10 mouse cellular contexts compared by ENCODE assay signal in genomic region chr11:120164028-120164427, GRCm38 (mm10). TPM values are rescaled to one million over a fixed set of nuclear protein-coding genes. Genes with fewer than 3 reads are reported as not detected.
DNase-seq lines count a peak whose midpoint lies in the region; ATAC-seq and TF ChIP-seq lines count a peak whose summit lies in the region.
"Had no signal": no experiment of that assay in that cellular context is flagged by ENCODE, and none has a peak within 500 bp of the region (broad histone marks: within the 10 kb centered on the region; RNA-seq: fewer than 3 reads in every experiment).

No protein-coding gene starts in this region.

- H3K4me2 ChIP-seq in hindbrain, postnatal 0 days (ENCODE audit: low read depth, low read length): no peak overlapping the region
- no peak overlapping the region for H3K4me2 ChIP-seq in midbrain, postnatal 0 days (ENCODE audit: low read depth, low read length, poor library complexity, severe bottlenecking)
- H3K4me2 ChIP-seq in stomach, embryonic 15.5 days: 0 out of 2 replicates have a peak overlapping the region, but pooled peaks have one; percentile 5
- H3K4me2 ChIP-seq: limb, embryonic 15.5 days had no signal

- H3K27me3 ChIP-seq in hindbrain, embryonic 10.5 days (ENCODE audit: insufficient read depth, poor library complexity, severe bottlenecking): peaks cover 13% of the 10 kb centered on the region; the same call in 1 of the 2 replicates
- no peaks in the 10 kb centered on the region for H3K27me3 ChIP-seq in hindbrain, postnatal 0 days (ENCODE audit: insufficient read depth, low read length)
- H3K27me3 ChIP-seq in midbrain, embryonic 10.5 days (ENCODE audit: low read depth, poor library complexity, severe bottlenecking): peaks cover 8% of the 10 kb centered on the region
- no peaks in the 10 kb centered on the region for H3K27me3 ChIP-seq in midbrain, postnatal 0 days (ENCODE audit: insufficient read depth, low read length)
- no peaks in the 10 kb centered on the region for H3K27me3 ChIP-seq in stomach, embryonic 15.5 days (replicated peaks)

- H3K9me3 ChIP-seq in hindbrain, embryonic 10.5 days: no peaks in the 10 kb centered on the region
- no peaks in the 10 kb centered on the region for H3K9me3 ChIP-seq in hindbrain, postnatal 0 days (ENCODE audit: low read length)
- H3K9me3 ChIP-seq in midbrain, embryonic 10.5 days (replicated peaks): no peaks in the 10 kb centered on the region
- H3K9me3 ChIP-seq in midbrain, postnatal 0 days (ENCODE audit: low read length): no peaks in the 10 kb centered on the region
- no peaks in the 10 kb centered on the region for H3K9me3 ChIP-seq in stomach, embryonic 15.5 days
- H3K9me3 ChIP-seq: limb, embryonic 15.5 days had no signal

- no peak for DNase-seq in hindbrain, embryonic 10.5 days (ENCODE audit: low spot score)
- no peak for DNase-seq in hindbrain, postnatal 0 days (ENCODE audit: low spot score)
- no peak for DNase-seq in midbrain, embryonic 10.5 days (ENCODE audit: low spot score)
- no peak for DNase-seq in midbrain, postnatal 0 days (ENCODE audit: low spot score)
- peak; percentile 53 for DNase-seq in forelimb bud, embryonic 11.5 days (ENCODE audit: low read depth, low spot score)
- no peak for DNase-seq in cerebellum, adult 18-20 months

- no peak for ATAC-seq in hindbrain, postnatal 0 days
- ATAC-seq in midbrain, postnatal 0 days (ENCODE audit: low FRiP score): no peak
- peak; percentile 36; the same call in 1 of the 2 replicates for ATAC-seq in stomach, embryonic 15.5 days (ENCODE audit: insufficient read depth, low FRiP score, low read depth)
- no peak for ATAC-seq in granulocyte monocyte progenitor cell, adult 5-6 weeks (replicated peaks; ENCODE audit: poor library complexity, severe bottlenecking)

- H3K27ac ChIP-seq in hindbrain, embryonic 10.5 days: peak overlapping the region; percentile 64
- no peak overlapping the region for H3K27ac ChIP-seq in hindbrain, postnatal 0 days
- H3K27ac ChIP-seq in midbrain, embryonic 10.5 days (replicated peaks): peak overlapping the region; percentile 46
- H3K27ac ChIP-seq in midbrain, postnatal 0 days (ENCODE audit: low read depth, low read length): no peak overlapping the region
- peak overlapping the region; percentile 52 for H3K27ac ChIP-seq in stomach, embryonic 15.5 days
- H3K27ac ChIP-seq: limb, embryonic 15.5 days had no signal

- no peak overlapping the region for H3K9ac ChIP-seq in hindbrain, postnatal 0 days (replicated peaks; ENCODE audit: low read length)
- H3K9ac ChIP-seq in midbrain, postnatal 0 days (replicated peaks; ENCODE audit: low read length, poor library complexity, severe bottlenecking): no peak overlapping the region
- H3K9ac ChIP-seq in stomach, embryonic 15.5 days: no peak overlapping the region
- H3K9ac ChIP-seq: limb, embryonic 15.5 days had no signal

- no peak for TF ChIP-seq CTCF in hindbrain, postnatal 0 days (IDR thresholded peaks at IDR 0.05; ENCODE audit: low read depth)
- TF ChIP-seq CTCF in midbrain, postnatal 0 days (IDR thresholded peaks at IDR 0.05): no peak

- peaks cover 74% of the 10 kb centered on the region for H3K4me1 ChIP-seq in hindbrain, embryonic 10.5 days (replicated peaks)
- H3K4me1 ChIP-seq in hindbrain, postnatal 0 days (ENCODE audit: insufficient read depth, low read length): no peaks in the 10 kb centered on the region
- peaks cover 71% of the 10 kb centered on the region for H3K4me1 ChIP-seq in midbrain, embryonic 10.5 days
- no peaks in the 10 kb centered on the region for H3K4me1 ChIP-seq in midbrain, postnatal 0 days (ENCODE audit: insufficient read depth, low read length)
- peaks cover 31% of the 10 kb centered on the region for H3K4me1 ChIP-seq in stomach, embryonic 15.5 days

- no peak overlapping the region; the same call in 1 of the 2 replicates for H3K4me3 ChIP-seq in hindbrain, embryonic 10.5 days
- no peak overlapping the region for H3K4me3 ChIP-seq in hindbrain, postnatal 0 days (ENCODE audit: low read length)
- H3K4me3 ChIP-seq in midbrain, embryonic 10.5 days: no peak overlapping the region
- no peak overlapping the region for H3K4me3 ChIP-seq in midbrain, postnatal 0 days (ENCODE audit: low read depth, low read length)
- H3K4me3 ChIP-seq in stomach, embryonic 15.5 days (replicated peaks): no peak overlapping the region
- H3K4me3 ChIP-seq: limb, embryonic 15.5 days; megakaryocyte, embryonic 14.5 days had no signal

- H3K36me3 ChIP-seq in hindbrain, embryonic 10.5 days: no peaks in the 10 kb centered on the region
- H3K36me3 ChIP-seq in hindbrain, postnatal 0 days (ENCODE audit: insufficient read depth, low read length): no peaks in the 10 kb centered on the region
- H3K36me3 ChIP-seq in midbrain, embryonic 10.5 days: no peaks in the 10 kb centered on the region
- no peaks in the 10 kb centered on the region for H3K36me3 ChIP-seq in midbrain, postnatal 0 days (ENCODE audit: insufficient read depth, low read length)
- H3K36me3 ChIP-seq in stomach, embryonic 15.5 days: no peaks in the 10 kb centered on the region
- H3K36me3 ChIP-seq: limb, embryonic 15.5 days had no signal

- 77% methylated on average over 5 of the region's 5 CpGs for WGBS in hindbrain, embryonic 10.5 days
- 79% methylated on average over 5 of the region's 5 CpGs for WGBS in hindbrain, postnatal 0 days
- WGBS in midbrain, embryonic 10.5 days: 78% methylated on average over 5 of the region's 5 CpGs
- 82% methylated on average over 5 of the region's 5 CpGs for WGBS in midbrain, postnatal 0 days
- 32% methylated on average over 5 of the region's 5 CpGs for WGBS in stomach, embryonic 15.5 days

RNA-seq across cellular contexts. Expression of gene Slc38a10, which starts 12.9 kb away (rescaled TPM):
- polyA plus RNA-seq in hindbrain, embryonic 10.5 days (2016; fragmentation: Nextera tagmentation; extraction: Ambion mirVana): 99.1 and 114 TPM in 2 replicates
- 167 and 178 TPM in 2 replicates for total RNA-seq in hindbrain, postnatal 0 days (2014; rRNA removed)
- polyA plus RNA-seq in hindbrain, postnatal 0 days (2015; fragmentation: Nextera tagmentation; extraction: Ambion mirVana): 95.9 and 101 TPM in 2 replicates
- polyA plus RNA-seq in midbrain, embryonic 10.5 days (2016; fragmentation: Nextera tagmentation; extraction: Ambion mirVana): 87.1 and 97.9 TPM in 2 replicates
- total RNA-seq in midbrain, postnatal 0 days (2014; rRNA removed): 171 and 175 TPM in 2 replicates
- polyA plus RNA-seq in midbrain, postnatal 0 days (2015; fragmentation: Nextera tagmentation; extraction: Ambion mirVana): 108 and 111 TPM in 2 replicates
- 87.2 and 93.5 TPM in 2 replicates for polyA plus RNA-seq in stomach, embryonic 15.5 days (2015; fragmentation: Nextera tagmentation; extraction: Ambion mirVana)
- total RNA-seq in granulocyte monocyte progenitor cell, adult 5-6 weeks (2014; fragmentation: Nextera tagmentation): 58.8 and 62.4 TPM in 2 replicates
- total RNA-seq in granulocyte monocyte progenitor cell, adult 5-6 weeks (2017): 43.5 and 51.5 TPM in 2 replicates

Comparison
In these comparisons a context has a peak if more than half of its experiments do, and no peak if none do; other contexts are left out.
1. H3K27ac ChIP-seq: peak in hindbrain, embryonic 10.5 days (single experiment), midbrain, embryonic 10.5 days (single experiment) and stomach, embryonic 15.5 days (single experiment); none in hindbrain, postnatal 0 days (single experiment) and midbrain, postnatal 0 days (single experiment).